Mouse (Mus musculus): ENCODE measurements around the gene Fbxl15.

The Fbxl15 gene

DNA sequence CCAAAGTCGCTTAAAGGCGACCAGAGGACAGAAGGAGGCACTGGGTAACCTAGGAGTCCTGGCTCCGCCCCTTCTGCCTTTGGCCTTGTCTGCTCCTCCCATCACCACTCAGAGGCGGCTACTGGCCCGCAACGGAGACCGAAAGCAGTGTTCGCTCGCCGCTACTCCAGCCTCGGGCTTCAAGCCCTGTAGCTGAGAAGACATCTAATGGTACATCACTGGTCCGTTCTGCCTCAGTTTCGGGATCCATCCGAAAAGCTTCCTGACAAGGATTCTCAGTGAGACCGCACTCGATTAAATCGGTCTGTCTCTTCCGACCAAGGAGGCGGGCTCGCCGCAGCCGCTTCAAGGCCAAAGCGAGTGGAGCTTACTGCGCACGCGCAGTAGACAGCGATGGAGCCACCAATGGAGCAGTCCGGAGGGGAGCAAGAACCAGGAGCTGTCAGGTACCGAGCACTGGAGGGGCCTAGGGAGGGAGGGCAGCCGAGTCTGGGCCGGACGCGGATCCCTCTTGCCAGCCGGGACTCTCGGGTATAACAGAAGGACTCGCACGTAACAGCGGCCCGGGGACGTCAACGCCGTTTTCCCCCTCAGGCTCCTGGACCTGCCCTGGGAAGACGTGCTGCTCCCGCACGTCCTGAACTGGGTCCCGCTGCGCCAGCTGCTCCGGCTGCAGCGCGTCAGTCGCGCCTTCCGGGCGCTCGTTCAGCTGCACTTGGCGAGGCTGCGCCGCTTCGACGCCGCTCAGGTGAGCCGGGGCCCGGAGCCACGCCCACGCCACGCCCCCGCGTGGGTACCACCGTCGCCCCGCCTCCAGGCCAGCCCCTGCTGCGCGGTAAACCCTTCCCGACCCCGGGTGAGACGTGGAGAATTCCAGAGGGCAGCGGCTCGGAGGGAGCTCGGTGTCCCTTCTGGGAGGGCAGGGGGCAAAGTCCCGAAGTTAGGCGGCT is at the start of gene Fbxl15:
TSS of gene Fbxl15 (plus strand) at position 104 of the 950 bp plus-strand sequence.
- peak; percentile 93 for DNase-seq (ENCODE audit: low spot score)

DNA sequence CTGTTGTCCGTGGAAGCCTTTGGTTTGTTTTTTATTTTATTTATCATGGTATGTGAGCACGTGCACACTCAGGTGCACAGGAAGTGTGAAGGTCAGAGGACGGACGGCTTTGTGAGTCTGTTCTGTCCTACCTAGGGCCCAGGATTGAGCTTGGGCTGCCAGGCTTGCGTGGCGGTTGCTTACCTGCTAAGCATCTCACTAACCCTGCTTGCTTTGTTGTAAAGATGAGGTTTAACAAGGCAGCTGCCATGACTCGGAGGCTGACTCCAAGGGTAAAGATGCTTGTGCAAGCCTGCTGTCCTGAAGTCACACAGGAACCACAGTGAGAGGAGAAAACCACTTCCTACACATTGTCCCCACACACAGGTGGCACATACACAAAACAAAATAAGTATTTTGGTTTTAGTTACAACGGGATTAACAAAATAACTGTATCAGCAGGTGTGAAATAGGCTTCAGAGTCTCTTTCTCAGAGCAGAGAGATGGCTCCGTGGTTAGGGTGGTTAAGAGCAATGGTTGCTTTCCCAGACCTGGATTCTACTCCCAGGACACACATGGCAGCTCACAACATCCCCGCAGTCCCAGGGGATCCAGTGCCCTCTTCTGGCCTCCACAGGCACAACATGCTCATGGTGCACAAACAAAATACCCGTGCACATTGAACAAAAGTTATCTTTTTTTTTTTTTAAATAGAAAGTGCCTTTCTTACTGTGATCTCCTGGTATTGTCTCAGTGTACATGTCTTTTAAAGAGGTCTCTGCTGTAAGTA is 45.7 kb upstream of the Fbxl15 start:
- no peak for DNase-seq (ENCODE audit: low spot score)

DNA sequence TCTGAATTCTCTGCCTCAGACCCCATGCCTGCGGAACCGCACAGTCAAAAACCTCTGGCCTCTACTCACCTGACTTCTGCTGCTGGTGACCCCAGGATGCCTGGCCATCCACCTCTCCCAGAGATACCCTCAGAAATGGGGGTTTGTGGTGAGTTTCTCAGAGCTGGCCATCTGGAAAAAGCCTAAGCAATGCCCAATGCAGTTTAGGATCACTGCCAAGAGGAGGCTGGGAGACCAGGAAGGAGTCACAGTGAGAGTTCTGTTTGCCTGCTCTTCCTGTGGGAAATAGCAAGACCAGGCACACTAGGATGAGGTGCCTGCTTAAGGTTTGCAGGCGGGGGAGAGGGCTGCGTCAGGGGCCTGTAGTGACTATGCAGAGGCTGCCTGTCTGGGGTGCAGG is 43.3 kb upstream of the Fbxl15 start:
- DNase-seq (ENCODE audit: low spot score): no peak

DNA sequence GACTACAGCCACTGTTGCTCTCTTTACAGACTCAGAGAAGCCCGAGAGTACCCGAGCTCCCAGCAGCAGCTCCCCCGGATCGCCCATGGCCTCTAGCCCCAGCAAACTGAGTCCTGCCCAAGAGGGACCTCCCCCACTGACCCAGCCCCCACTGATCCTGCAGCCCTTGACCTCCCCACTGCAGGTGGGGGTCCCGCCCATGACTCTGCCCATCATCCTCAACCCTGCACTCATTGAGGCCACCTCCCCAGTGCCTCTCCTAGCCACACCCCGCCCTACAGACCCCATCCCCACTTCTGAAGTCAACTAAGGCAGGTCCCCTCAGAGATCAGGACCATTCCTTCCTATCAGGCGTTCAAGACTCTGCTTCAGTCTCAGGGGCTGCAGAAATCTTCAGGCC is 42.4 kb upstream of the Fbxl15 start:
- no peak for DNase-seq (ENCODE audit: low spot score)

DNA sequence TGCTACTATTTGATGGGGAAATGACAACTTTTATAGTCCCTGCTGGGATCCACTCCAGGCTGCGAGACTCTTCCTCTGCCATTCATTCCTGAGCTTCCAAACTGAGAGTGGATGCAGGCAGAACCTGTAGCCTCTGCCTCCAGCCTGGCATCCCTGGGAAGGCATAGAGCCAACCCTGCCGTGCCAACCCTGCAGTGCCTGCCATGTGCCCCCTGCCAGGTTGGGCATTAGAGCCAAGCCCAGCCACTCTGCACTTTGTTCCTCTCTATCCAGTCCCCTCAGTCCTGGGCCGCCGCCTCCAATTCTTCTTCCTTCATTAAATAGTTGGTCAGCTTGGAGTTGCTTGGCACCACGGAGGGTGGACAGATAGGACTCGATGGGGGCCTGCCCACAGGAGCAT is 41.9 kb upstream of the Fbxl15 start:
- no peak for DNase-seq (ENCODE audit: low spot score)

DNA sequence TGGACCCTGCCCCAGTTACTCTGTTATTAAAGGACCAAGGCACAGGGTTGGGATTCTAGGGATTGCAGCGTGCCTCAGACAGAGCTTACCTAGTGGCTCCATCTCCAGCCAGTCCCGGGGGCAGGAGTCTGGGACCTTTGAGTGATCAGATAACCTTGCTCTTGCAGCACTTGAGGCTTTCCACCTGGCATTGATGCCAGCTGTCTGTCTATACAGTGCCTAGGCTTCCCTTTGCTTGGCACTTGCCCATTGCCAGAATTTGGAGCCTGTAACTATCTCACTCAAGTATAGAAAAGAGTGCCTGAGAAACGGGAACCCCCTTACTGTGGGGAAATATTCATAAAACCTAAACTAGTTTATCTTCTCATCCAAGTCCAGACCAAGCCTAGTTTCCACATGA is 41.1 kb upstream of the Fbxl15 start:
- DNase-seq (ENCODE audit: low spot score): no peak

DNA sequence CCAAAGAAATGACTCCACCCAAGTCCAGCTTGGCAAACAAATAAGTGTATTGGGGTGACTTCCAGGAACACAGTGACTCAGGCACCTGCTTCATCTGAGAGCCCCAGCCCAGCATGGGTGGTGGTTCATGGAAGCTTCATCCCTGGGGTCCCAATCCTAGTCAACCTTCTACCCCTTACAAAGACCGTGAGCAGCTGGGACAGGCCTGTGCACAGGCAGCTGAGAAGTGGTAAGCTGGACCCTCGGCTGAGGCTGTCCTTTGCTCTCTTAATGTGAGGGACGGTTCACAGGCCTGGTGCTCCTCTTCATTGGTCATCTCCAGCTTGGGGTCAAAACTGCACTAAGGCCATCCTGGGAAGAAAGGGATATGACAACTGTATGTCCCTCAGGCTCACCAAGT is 40.4 kb upstream of the Fbxl15 start:
- DNase-seq (ENCODE audit: low spot score): no peak

DNA sequence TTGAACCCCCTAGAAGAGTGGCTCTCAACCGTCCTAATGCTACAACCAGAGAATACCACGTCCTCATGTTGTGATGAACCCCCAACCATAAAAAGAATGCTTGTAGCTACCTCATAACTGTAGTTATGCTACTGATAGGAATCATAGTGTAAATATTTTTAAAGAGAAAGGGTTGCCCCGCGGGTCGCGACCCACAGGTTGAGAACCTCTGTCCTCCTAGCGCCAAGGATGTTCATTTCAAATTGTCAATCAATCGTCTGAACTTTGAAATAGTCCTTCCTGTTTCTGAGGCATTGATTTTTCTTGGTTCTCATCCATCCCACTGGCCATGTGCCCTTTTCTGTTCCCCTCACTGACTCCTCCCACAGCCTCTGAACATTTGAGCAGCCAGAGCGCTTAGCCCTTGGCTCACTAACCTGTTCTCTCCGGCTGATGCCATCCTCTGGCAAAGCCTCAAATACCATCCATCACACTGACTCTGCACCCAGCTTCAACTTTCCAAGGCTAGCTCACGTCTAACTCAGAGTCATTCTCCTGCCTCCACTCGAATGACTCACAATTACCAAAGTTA is 37.4 kb upstream of the Fbxl15 start:
- DNase-seq (ENCODE audit: low spot score): no peak

DNA sequence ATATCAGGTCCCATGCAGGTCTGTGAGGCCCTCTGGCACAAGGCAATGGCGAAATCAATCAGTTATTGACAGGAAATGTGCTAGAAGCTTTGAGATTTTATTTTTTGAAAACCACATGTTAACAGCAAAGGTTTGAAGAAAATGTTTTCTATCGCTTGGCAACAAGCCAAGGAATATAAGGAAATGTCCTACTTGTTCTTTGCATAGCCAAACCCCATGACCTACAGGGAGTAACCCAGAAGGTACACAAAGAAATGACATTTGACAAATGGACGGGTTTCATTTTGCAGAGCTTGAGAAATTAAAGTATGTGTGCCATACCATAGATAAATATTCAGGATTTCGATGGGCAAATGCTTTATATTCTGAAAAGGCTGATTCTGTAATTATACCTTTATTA is 31.0 kb upstream of the Fbxl15 start:
- DNase-seq (ENCODE audit: low spot score): no peak

DNA sequence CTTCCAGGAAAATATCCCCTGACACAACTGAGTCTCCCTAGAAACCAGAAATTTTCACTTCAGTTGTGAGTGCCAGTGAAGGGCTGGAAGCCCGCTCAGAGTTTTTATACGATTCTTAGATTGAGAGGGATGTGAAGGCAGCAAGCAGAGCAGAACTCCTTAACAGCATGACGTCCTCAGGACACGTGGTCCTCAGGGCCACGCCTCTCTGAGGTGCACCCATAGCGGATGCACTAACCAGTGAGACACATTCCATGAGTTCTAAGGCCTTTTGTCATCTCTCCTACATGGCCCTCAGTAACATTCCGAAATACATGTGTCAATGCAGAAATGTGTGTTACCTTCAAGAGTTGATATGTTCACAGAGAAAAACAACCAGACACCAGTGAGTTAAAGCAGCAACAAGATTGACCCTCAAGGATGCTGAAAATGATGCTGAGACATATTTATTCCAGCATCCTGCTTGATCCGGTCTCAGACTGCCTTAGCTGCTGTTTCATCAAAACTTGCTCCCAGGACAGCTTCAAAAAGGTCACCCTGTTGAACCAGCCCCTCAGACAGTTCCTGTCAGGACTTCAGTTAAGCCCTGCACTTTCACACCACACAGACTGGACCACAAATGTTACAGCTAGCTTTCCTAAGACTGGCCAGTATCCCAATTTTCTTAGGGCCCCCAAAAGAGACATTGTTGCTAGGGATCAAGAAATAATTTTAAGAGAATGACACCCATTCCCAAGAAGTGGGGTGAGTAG is 27.5 kb upstream of the Fbxl15 start:
- no peak for DNase-seq (ENCODE audit: low spot score)

DNA sequence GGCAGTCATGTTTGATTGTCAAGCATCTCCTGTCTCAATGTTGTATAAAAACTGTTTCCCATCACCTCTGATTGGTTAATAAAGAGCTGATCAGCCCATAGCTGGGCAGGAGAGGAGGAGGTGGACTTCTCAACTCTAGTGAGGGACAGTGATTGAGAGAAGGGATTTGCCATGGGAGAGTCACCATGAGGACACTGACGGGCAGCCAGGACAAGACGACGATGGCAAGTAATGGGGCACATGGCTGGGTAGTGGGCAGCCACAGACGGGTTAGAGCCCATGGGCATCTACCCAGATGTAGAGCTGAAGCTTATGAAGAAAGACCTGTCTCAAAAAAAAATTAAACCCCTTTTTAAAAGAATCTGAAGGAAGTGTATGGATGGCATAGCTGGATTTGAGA is 25.4 kb upstream of the Fbxl15 start:
- DNase-seq (ENCODE audit: low spot score): no peak

DNA sequence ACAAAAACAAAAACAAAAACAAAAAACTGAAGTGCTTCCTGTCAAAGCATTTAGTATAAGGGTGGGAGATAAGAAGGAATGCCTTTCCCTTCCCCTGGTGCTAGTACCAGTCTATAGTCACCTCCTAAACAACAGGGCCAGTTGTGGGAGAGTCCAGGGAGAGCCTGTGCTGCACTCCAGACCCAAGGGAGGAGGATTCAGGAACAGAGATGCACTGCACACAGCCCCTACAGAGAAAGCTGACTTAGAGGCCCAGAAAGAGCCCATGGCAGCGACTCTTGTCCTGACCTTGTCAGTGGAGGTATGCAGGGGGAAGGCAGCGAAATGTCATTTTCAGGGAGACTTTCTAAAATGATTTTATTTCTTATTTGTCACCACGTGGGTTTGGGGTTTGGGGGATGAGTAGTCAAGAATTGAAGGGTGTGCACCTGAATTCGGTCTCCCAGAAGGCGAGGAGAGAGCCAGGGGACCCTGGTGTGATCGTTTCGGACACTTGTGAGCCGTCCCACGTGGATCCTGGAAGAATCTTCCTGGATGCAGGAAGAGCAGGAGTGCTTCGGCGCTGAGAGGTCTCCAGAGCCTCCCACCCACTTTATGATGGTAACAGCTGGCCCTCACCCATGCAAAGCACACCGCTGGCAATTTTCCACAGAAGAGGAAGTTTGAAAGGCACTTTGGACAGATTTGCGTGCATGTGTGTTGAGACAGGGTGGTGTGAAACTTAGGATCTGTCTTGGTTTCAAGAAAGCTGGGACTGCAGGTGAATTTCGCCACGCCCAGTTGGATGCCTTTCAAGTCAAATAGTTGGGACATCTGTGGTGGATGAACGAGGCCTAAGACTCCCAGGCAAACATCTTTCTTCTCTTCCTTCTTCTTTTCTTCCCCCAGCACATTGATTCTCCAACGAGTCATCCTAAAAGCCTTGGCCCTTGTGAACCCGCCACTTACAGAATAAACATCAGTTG is 24.5 kb upstream of the Fbxl15 start:
- no peak for DNase-seq (ENCODE audit: low spot score)

DNA sequence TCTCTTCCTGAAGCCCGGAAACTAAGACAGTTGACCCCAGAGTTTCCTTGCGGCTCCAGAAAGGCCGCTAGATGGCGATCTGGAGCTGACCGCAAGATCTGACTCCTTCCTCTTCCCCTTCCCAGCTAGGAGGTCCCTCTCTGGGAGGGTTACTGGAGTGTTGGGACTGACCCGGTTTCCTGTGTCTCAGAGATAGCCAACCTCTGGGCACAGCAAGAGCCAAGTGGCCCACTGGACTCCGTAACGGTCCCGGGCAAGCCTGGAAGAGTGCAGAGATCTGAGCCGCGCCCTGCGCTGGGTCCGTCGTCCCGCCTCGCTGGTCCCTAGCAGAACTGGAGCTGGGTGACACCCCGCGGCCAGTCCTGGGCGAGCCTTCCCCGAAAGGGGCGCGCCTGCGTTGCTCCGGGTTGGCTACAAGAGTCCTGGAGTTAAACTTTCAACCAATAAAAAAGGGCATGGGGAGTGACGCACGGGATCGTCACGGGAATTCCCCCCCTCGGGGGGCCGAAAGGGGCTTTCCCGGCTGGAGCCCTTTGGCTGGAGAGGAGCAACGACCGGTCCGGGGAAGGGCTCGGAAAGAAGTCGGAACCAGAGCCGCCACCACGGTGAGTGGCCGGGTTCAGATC is 23.7 kb upstream of the Fbxl15 start, which contains the start of gene Nfkb2:
TSS of gene Nfkb2 (plus strand) at position 105 of the 626 bp plus-strand sequence.
- DNase-seq (ENCODE audit: low spot score): peak; percentile 93

DNA sequence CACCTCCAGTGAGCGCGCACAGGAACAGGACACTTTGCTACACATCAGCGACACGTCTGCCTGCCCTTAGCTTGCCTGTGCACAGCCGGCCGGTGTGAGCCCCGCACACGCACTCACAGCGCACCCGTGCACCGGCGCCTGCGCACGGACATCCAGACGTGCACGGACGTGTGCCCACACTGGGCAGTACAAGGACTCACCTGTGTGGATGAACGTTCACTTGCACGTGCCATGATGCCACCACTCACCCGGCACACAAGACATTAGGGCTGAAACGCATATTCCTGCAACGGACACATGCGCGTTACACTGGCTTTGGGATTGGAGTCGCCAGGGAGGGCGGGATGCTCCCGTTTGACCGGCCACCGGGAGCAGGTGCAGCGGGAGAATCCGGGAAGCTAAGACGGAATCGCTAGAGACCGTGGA is 23.1 kb upstream of the Fbxl15 start:
- DNase-seq (ENCODE audit: low spot score): no peak

DNA sequence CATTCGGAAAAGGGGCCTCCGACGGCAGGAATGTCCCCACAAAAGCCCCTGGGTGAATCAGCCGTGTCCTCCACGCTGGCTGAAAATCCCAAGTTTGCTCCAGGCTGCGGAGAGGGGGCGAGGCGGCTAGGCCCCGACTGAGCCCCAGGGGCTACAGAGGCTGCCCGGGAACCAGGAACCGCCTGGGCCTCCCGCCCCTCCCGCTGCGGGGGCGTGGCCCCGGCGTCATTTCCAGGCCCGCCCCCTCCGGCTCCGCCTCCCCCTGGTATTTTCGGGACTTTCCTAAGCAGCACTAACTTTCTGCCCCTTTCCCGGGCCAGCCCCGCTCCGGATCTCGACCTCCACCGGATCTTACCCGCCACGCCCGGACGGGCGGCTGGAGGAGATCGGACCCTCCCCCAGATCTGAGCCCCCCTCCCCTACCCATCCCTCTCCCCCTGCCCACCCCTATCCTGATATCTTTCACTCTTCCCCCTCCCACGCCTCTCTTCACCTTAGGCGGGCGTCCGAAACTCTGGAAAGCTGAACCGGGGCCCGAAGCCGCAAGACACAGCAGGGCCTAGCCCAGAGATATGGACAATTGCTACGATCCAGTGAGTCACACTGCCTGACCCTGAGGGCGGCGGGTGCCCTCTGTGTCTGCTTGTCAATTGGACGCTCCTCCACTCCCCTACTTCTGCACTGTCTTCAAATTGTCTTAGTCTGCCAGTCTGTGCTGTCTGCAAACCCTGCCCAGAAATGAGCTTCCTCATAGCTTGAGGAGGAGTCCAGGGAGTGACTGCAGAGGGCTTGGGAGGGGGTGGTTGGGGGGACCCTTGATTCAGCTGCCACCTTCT is 22.3 kb upstream of the Fbxl15 start:
- DNase-seq (ENCODE audit: low spot score): peak; percentile 80

DNA sequence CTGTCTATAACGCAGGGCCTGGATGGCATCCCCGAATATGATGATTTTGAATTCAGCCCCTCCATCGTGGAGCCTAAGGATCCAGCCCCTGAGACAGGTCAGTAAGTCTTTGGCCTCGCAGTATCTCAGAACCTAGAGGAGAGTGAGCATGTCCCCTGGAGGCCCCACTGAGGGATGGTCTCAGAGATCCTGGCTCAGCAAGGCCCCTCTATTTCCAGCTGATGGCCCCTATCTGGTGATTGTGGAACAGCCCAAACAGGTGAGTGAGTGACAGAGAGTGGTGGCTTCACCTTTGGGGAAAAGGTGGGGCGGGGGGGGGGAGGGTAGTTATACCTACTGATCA is 21.7 kb upstream of the Fbxl15 start:
- DNase-seq (ENCODE audit: low spot score): peak; percentile 2

DNA sequence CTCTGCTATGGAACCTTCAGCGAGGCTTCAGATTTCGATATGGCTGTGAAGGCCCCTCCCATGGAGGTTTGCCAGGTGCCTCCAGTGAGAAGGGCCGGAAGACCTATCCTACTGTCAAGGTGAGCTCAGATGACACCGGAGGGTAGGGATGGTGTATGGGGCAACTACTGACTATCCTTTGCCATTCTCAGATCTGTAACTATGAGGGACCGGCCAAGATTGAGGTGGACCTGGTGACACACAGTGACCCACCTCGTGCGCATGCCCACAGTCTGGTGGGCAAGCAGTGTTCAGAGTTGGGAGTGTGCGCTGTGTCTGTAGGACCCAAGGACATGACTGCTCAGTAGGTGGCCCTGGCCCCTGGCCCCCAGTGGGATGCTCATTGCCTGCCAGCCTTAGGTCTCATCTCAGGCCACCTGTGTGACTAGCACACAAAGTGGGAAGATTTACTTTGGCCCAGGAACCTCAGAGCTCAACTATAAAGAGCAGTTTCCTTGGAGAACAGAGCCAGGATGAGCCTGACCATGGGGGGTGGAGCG is 21.2 kb upstream of the Fbxl15 start:
- peak; percentile 2 for DNase-seq (ENCODE audit: low spot score)

DNA sequence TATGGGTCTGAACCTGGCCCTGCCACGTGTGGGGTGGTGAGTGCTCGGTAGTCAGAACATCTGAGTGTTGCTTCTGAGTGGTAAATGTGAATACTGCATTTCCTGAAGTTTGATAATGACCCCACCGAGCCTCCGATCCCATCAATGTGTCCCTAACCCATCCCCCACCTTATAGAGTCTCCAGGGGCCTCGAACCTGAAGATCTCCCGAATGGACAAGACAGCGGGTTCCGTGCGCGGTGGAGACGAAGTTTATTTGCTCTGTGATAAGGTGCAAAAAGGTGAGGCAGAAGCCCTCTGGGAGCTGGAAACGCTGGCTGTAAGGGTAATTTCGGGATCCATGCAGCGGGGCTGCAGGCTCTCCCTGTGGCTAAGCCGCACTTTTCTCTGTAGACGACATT is 20.2 kb upstream of the Fbxl15 start:
- DNase-seq (ENCODE audit: low spot score): peak; percentile 1

DNA sequence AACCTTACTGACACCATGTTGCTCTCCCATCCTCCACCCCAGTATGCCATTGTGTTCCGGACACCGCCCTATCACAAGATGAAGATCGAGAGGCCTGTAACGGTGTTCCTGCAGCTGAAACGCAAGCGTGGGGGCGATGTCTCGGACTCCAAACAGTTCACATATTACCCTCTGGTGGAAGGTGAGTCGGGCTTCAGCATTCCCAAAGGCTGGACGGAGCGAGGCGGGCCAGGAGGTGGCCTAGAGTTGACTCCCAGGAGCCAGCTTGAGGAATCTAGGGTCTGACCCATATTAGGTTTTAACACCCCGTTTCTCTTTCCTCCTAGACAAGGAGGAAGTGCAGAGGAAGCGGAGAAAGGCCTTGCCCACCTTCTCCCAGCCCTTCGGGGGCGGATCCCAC is 19.7 kb upstream of the Fbxl15 start:
- peak; percentile 4 for DNase-seq (ENCODE audit: low spot score)

Data from ovary, adult 18-20 months (tissue).